Mouse (Mus musculus): Measurements from ENCODE around the gene Sgcg. TPM values are rescaled to one million over a fixed set of nuclear protein-coding genes. Genes with fewer than 3 reads are reported as not detected.

The Sgcg gene
- total RNA-seq (2022), result under 1 TPM in 2 of 4 experiments, not detected in 2; 0.43 to 0.74 TPM

DNA sequence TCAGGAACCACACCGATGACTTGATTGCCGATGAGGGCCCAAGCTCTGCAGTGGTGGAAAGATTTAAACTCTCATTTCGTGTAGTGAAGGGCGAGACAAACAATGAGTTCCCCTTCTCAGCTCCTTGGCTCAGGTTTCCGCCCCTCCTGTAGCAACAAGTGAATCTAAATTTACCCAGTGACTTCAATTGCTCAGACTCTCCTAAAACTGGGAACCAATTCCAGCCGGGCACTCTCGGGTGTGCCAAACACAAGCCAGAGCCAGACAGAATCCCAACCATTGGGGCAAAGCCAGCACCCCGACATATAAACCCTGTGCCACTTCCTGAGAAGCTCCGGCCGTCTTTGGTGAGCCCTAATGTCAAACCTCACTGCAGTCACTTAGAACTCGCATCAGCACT is at the start of gene Sgcg:
Gene Sgcg, minus strand, starts transcription at position 139 of the 400 bp plus-strand sequence.
- no peak for DNase-seq (ENCODE audit: low spot score in 2 of 2)

DNA sequence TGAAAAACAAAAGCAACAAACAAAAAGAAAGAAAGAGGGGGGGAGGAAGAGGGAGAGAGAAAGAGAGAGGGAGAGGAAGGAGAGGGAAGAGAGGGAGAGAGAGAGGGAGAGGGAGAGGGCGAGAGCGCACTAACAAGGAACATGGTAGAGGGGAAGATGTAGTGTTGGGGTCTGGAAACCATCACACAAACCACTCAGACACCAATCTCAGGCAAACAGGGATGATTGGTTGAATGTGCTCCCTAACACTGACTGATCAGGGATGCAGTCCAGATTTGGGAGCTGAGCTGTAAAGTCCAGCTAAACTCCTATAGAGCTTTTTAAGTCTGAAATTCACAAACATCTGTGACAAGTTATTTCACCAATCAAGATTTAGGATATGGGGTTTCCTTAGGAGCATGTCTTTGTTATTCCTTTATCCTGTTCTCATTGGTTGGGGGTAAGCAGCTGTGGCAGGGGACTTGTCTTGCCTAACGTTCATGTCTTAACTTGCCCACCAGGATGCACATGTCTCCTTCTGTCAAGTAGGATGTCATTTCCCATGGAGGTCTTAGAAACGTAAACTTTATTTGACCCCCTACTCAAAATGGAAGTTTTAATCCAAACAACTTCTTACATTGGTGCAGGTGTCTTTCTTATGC is 45.8 kb upstream of the Sgcg start:
- no peak for DNase-seq (ENCODE audit: low spot score in 2 of 2)

DNA sequence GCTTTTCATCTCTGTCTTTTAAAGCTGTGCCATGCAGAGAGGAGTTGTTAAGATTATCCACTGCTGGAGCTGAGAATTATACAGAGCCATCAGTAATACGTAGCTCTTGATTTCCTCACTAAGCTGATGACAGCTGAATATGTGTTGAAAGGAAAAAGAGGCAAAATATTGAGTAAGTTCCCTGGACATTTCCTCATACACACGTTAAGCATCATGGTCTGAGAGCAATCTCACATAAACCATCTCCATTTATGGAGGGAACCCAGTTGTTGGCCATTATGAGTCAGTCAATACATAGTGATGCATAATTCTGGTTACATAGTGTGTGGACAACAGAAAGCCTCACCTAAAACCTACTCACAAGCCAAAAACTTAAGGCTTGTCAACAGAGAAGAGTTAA is 44.1 kb upstream of the Sgcg start:
- no peak for DNase-seq (ENCODE audit: low spot score in 2 of 2)

DNA sequence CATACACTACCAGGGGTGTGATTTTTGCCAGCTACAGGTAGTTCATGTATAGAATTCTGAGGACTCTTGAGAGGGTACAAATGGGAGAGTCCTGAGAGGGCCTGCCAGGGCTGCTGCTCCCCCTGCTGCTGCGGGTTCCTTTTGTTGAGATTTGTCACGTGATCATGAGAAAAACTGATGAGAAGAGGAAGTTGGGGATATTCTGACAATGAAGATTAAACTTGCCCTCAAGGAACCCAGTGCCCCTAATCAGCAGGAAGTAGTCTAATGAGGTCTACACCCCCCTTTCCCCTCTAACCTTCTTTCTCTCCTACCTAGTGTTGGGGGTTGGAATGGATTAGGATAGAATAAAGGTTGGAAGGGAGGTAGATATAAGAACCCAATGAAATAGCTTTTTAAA is 43.0 kb upstream of the Sgcg start:
- DNase-seq (ENCODE audit: low spot score in 2 of 2), result no peak

DNA sequence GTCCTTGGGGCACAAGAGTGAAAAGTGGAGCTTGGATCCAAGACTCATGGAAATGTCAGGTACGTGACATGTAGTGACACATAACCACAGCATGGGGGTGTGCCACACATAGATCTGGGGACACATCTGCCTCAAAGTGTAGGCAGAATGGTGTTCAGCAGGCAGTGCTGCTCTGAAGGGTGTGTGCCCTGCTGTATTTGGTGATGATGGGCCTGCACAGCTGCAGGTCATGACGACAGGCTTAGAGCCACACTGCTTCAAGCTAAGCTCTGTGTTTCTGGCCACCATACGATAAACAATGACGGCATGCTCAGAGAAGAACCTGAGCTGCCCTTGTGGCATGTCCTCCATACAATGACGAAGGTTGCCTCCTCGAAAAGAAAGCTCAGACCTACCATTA is 41.5 kb upstream of the Sgcg start:
- DNase-seq (ENCODE audit: low spot score in 2 of 2), result no peak

DNA sequence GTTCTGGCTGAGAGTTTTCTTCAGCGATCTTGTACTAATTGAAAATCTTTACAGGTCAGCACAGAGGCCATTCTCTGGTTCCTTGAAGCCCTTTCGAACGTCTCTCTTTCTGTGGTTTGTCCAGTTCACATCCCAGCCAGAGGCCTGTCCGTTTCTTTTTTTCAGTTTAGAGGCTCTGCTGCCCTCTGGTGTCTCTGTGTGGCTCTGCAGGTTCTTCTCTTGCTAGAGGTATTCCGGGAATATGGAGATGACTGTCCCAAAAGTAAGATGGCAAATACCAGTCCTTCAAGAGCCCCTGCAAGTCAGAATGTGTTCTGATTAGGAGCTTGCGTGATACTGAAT is 36.4 kb upstream of the Sgcg start:
- peak in 1 of 2 experiments; percentile 44 for DNase-seq (ENCODE audit: low spot score in 2 of 2)

DNA sequence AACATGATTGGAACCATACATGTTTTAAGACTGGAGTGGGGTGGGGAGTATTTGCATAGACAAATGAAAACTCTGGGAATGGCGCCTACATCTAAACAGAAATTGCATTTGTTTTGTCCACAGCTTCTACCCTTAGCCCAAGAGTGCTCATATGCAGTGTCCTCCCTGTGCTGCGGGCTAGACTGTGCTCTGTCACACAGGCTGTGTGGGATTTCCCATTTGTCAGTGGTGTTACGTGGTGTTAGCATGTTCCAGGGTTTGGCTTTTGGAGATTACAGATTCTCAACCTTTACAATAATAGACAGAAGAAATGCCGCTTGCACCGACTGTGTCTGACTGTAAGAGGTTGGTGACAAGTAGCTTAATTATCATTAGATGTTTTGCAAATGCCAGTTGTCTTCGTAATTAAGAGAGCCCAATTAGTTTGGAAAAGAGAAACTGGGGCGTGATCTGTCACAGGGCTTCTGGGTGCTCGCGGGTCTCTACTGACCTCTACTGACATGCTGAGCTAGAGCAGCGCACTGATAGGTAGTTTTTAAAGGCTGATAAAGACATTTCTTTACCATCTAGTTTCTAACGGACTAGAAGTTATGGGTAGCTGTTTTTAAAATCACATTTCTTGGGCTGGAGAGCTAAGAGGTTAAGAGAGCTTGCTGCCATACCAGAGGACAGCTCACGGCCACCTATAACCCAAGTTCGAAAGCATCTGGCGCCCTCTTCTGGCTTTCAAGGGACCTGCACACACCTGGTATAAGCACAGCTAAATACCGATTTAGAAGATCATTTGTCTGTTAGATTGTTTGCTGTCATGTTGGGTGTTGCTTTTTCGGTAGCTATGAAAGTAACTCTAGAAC is 35.8 kb upstream of the Sgcg start:
- peak; percentile 25 to 69 for DNase-seq (ENCODE audit: low spot score in 2 of 2)

DNA sequence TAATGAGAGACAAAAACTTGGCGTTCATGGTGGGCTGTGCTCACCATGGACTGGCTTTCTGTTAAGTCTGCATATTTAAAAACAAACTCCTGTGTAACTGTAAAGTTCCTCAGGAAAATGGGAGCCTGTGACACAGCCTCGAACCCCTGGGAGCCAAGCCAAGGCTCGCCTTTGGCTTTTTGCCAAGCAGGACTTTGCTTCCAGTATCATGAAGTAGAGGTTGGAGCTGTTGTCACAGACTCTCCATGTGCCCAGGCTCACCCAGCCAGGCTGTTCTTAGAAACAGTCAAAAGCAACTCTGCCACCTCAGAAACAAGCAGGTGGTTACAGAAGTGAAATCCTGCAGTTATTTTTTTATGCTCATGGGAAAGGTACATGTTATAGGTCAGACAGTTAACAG is 32.4 kb upstream of the Sgcg start:
- no peak for DNase-seq (ENCODE audit: low spot score in 2 of 2)

DNA sequence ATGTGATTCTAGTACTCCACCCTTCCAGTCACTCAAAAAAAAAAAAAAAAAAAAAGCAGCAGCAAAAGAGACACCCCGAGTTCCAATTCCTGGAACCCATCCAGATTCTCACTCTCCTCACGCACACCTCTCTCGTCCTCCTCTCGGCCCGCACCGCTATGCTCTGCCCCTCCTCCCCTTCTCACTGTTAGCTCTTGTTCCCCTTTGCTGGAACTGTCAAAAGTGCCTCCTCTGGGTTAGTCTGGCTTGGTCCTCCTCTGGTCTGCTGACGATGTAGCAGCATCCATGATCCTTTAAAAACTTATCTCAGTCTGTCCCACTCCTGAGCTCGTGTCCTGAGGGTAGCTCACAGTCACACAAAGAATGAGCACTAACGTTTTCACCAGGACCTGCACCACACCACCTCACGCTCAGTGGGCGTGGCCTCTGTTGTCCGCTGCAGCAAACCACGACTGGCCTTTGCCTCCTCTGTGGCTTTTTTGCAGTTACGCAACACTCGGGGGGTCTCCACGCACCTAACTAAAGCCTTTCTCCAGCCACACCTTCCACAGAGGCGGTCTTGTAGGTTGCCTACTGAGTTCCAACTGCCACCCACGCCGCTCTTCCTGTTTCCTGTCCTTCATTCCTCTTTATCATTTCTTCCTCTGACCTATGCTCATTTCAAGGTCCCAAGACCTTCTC is 30.5 kb upstream of the Sgcg start:
- no peak for DNase-seq (ENCODE audit: low spot score in 2 of 2)

DNA sequence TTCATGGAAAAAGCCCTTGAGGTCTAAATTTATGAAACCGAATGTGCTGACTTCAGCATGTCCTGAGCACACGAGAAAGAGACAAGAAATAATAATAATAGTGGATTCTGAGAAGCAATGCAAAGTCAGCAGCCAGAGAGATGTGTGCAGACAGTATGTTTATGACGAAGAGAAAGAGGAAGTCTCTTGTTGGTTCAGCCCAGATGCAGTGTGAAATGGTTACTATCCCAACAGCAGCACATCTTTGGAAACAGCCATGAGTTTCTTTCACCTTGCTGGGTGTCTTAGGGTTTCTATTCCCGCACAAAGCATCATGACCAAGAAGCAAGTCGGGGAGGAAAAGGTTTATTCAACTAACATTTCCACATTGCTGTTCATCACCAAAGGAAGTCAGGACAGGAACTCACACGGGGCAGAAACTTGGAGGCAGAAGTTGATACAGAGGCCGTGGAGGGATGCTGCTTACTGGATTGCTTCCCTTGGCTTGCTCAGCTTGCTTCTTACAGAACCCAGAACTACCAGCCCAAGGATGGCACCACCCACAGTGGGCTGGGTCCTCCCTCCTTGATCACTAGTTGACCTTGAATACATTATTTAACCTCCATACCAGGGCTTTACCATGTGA is 20.5 kb upstream of the Sgcg start:
- no peak for DNase-seq (ENCODE audit: low spot score in 2 of 2)

DNA sequence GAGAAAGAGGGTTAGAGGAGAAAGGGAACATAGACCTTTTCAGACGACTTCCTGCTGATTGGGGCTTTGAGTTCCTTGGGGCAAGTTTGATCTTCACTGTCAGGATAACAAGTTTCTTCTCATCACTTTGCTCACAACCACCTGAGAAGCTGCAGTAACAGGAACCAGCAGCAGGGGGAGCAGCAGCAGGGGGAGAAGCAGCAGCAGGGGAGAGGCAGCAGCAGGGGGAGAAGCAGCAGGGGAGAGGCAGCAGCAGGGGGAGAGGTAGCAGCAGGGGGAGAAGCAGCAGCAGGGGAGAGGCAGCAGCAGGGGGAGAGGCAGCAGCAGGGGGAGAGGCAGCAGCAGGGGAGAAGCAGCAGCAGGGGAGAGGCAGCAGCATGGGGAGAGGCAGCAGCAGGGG is 19.0 kb upstream of the Sgcg start:
- DNase-seq (ENCODE audit: low spot score in 2 of 2), result no peak

DNA sequence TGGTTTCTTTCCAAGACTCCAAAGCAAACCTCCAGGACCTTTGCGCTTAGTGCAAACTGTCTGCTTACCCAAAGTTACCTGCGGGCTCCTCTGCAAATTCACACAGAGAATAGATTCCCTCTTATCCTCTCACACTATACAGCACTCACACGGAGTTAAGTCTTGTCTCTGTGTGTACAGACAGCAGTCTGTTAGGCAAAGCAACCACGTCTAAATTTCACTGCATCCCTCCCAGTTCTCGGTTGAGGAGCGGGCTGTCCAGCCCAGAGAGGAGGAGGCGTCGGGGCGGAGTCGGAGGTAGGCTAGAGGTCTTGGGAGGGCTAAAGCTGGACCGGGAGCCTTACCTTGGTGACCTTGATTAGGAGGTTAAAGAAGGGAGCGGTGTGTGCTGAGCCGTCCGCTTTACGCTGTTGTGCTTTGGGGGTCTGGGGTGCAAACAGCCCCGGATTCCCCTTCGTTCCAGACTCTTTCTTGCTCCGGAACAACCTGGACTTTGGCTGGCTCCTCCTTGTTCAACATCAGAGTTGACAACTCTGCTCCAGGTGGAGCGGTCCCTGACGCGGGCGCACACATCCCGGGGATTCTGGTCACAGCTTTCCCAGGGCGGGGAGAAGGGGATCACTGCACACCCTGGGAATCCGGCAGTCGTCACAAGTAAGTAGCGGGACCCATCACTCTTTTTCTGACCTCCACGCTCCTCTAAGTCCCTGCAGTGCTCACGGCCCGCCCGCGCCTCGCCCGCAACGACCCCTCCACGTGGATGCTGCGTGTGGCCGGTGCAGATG is 16.3 kb upstream of the Sgcg start:
- DNase-seq (ENCODE audit: low spot score in 2 of 2), result no peak

DNA sequence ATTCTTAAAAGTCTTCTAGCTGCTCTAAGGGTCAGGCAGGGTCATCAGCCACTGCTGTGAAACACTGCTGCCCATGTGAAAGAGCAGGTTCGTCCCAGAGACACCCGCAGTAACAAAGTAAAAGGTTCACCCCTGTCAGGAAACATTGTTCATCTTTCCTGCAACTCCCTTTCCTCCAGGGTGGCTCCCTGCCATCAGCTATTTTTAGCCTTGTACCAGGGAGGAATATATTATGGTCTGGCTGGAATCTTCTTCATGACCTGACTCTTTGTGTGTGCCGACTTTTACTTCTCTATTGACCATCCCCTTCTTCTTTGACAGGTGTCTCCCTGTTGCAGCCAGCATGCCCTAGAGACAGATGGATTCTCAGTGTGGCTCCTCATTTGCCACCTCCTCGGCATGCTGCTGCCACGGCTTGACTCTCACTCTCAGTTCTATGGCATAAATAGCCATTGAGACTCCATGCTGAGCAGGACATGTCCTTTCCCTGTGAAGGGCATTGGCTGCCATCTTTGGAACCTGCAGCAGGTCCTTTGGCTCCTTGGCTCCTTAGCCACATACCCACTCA is 9.7 kb upstream of the Sgcg start:
- no peak for DNase-seq (ENCODE audit: low spot score in 2 of 2)

DNA sequence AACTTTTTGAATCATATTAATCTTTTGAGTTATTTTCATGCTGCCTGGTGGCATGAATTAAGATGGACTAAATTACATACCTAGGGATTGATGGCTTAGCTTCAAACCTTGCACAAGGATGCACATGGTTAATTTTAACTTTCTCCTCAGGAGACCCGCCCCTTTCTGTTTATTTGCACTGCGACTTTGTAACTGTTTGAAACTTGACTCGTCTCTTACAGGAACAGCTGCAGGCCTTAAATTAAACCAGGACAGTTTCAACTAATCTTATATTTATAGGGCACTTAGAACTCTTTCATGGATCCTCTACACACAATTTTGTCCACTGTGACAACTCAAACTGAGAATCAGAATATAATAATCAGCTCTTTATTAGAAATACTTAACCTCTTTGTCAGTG is 794 bp upstream of the Sgcg start:
- DNase-seq (ENCODE audit: low spot score in 2 of 2), result no peak

DNA sequence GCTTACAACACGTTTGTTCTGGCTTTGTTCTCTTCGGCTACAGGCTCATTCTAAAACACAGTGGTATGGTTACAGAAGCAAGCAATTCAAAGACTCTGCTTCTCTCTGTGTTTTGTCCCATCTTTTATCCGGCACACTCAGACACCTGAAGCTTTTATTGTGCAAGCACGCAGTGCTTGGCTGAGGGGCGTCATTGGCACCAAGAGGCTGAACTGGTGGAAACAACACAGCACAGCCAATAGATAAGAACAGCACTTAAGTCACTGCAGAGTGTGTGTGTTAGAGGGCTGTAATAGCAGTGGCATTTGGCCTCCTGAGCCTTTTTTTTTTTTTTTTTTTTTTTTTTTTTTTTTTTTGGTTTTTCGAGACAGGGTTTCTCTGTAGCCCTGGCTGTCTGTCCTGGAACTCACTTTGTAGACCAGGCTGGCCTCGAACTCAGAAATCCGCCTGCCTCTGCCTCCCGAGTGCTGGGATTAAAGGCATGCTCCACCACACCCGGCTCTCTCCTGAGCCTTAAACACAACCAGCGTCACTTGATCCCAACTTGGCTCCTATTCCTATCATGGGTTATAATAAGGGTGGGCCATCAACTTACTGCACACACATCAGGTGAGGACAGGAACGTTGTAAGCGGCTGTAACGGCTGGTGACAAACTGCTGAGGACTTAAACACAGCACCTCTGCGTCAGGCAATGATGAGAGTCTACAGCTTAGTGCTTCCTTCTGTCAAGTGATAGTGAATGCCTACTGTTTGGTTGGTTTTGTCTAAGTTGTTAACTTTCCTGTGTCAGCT is 5.5 kb downstream of the Sgcg start:
- DNase-seq (ENCODE audit: low spot score in 2 of 2), result no peak

DNA sequence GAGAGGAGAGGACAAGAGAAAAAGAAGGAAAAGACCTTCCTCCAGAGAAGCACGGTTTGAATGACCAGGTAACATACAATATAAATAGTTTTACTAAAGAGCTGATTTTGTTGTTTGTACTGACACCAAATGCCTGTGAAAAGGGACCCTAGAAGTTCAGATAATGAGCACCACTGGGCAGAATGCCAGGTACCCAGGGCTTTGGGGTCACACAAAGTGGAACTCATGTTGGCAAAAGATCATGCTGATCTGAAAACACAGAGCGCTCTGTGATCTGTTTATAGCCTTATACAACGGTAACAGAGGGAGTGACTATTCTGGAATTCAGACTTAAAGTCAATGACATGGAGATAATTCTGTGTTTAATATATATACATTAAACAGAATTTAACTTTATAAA is 11.8 kb downstream of the Sgcg start:
- no peak for DNase-seq (ENCODE audit: low spot score in 2 of 2)

DNA sequence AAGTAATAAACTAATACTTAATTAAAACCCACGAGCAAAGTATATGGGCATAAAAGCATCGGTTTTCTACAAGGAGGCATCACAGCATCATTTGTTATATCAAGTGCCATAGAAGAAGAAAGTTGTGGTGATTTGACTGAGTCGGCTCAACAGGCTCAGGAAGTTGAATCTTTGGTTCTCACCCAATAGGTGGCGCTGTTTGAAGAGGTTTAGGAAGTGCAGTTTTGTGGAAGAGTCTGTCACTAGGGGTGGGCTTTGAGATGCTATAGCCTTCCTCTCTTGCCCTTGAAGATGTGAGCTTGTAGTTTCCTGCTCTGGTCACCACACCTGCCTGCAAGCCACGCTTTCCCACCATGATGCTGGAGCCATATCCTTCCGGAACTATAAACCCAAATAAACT is 15.7 kb downstream of the Sgcg start:
- DNase-seq (ENCODE audit: low spot score in 2 of 2), result no peak

DNA sequence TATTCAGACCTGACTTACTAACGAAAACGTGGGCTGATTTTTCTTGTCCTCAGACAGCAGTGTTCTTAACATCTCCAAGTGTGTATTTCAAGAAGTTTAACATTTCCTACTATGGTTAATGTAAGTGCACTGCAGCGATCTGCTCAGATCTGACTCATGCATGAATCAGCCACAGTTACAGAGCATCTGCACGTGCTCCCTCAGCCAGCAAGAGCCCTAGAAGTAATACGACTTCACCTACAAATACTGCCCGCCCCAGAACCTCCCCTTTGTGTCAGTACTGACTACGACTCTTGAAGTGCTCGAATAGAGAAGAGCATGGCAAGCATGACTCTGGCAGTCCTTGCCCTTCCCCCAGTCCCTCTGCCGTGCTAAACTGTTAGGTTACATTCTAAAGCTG is 19.5 kb downstream of the Sgcg start:
- peak; percentile 12 to 16 for DNase-seq (ENCODE audit: low spot score in 2 of 2)

DNA sequence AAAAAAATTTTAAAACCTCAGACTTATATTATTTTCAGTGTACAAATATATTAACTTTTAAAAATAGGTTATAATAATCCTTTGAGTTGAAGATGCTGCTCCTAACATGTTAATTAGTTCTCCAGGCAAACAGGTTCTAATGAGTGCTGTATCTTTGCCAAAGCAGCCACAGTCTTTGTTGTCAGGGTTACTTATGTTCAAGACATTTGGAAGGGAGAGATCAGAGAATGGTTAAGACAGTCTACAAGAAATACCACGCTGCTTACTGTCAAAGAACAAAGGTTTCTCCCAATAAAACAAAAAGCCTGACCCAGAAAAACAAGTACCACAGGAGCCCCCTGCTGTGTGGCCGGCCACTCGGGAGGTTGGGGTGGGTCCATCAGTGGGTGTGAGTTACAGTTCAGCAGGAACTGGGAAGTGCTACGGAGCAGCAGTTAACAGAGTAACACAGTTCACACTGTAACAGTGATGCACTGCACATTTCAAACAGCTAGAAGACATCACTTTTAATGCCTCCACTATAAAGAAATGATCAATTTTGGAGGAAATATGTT is 21.1 kb downstream of the Sgcg start:
- DNase-seq (ENCODE audit: low spot score in 2 of 2), result no peak

All from layer of hippocampus, adult 8-10 months (tissue).